In genomic region chr16:43456446-43457172, GRCm38 (mm10) we compare ENCODE assay signal across 23 mouse cellular contexts.
DNase-seq lines count a peak whose midpoint lies in the region; ATAC-seq and TF ChIP-seq lines count a peak whose summit lies in the region.
"Had no signal": no experiment of that assay in that cellular context is flagged by ENCODE, and none has a peak within 500 bp of the region (broad histone marks: within the 10 kb centered on the region; RNA-seq: fewer than 3 reads in every experiment).

No protein-coding gene starts in this region.

- TF ChIP-seq POLR2A in heart, adult 2 months (IDR thresholded peaks at IDR 0.05; ENCODE audit: insufficient read depth, low read depth, low read length), result no peak
- TF ChIP-seq POLR2A in brain, embryonic 14.5 days (IDR thresholded peaks at IDR 0.05; ENCODE audit: borderline replicate concordance, extremely low read depth, insufficient read depth, insufficient read length, poor library complexity, severe bottlenecking), result no peak

- H3K9me3 ChIP-seq in heart, embryonic 12.5 days (replicated peaks), result no peaks in the 10 kb centered on the region
- H3K9me3 ChIP-seq in intestine, embryonic 14.5 days (ENCODE audit: control insufficient read depth, low read length), result no peaks in the 10 kb centered on the region
- no peaks in the 10 kb centered on the region for H3K9me3 ChIP-seq in intestine, embryonic 16.5 days (ENCODE audit: control insufficient read depth, low read length)
- H3K9me3 ChIP-seq: hindbrain, embryonic 15.5 days; intestine, embryonic 15.5 days; kidney, embryonic 15.5 days; liver, embryonic 13.5 days; megakaryocyte, embryonic 14.5 days; midbrain, embryonic 13.5 days; neural tube, embryonic 12.5 days had no signal

- no peaks in the 10 kb centered on the region for H3K27me3 ChIP-seq in heart, adult 2 months (ENCODE audit: control insufficient read depth, insufficient read depth, low read length)
- H3K27me3 ChIP-seq in heart, embryonic 12.5 days (replicated peaks), result no peaks in the 10 kb centered on the region
- H3K27me3 ChIP-seq in intestine, embryonic 14.5 days (replicated peaks; ENCODE audit: control insufficient read depth, insufficient read depth, low read length), result no peaks in the 10 kb centered on the region
- no peaks in the 10 kb centered on the region for H3K27me3 ChIP-seq in intestine, embryonic 16.5 days (replicated peaks; ENCODE audit: control insufficient read depth, insufficient read depth, low read length)
- H3K27me3 ChIP-seq: hindbrain, embryonic 15.5 days; intestine, embryonic 15.5 days; kidney, embryonic 15.5 days; liver, embryonic 13.5 days; megakaryocyte, embryonic 14.5 days; midbrain, embryonic 13.5 days; neural tube, embryonic 12.5 days had no signal

- no peak overlapping the region for H3K9ac ChIP-seq in heart, adult 2 months (ENCODE audit: low read depth, low read length)
- H3K9ac ChIP-seq in heart, embryonic 12.5 days, result no peak overlapping the region
- no peak overlapping the region for H3K9ac ChIP-seq in intestine, embryonic 14.5 days (ENCODE audit: low read length)
- H3K9ac ChIP-seq in intestine, embryonic 16.5 days (ENCODE audit: low read depth, low read length), result no peak overlapping the region
- H3K9ac ChIP-seq: hindbrain, embryonic 15.5 days; intestine, embryonic 15.5 days; kidney, embryonic 15.5 days; liver, embryonic 13.5 days; midbrain, embryonic 13.5 days; neural tube, embryonic 12.5 days had no signal

- ATAC-seq in heart, embryonic 12.5 days (ENCODE audit: insufficient number of reproducible peaks, low FRiP score), result no peak
- ATAC-seq in intestine, embryonic 14.5 days (replicated peaks; ENCODE audit: low FRiP score, low TSS enrichment, low read depth), result no peak
- no peak for ATAC-seq in intestine, embryonic 16.5 days
- ATAC-seq: activated CD4-positive, CD25-positive, alpha-beta regulatory T cell, adult 4 months; CD4-positive, CD25-positive, alpha-beta regulatory T cell, adult 4 months; intestine, embryonic 15.5 days; midbrain, embryonic 13.5 days had no signal

- H3K27ac ChIP-seq in heart, adult 2 months, result peak overlapping the region; percentile 75
- no peak overlapping the region for H3K27ac ChIP-seq in heart, embryonic 12.5 days (ENCODE audit: poor library complexity, severe bottlenecking)
- H3K27ac ChIP-seq in intestine, embryonic 14.5 days (ENCODE audit: low read depth), result no peak overlapping the region
- no peak overlapping the region for H3K27ac ChIP-seq in intestine, embryonic 16.5 days (ENCODE audit: low read length)
- H3K27ac ChIP-seq: hindbrain, embryonic 15.5 days; intestine, embryonic 15.5 days; kidney, embryonic 15.5 days; left cerebral cortex, adult 2 months; liver, embryonic 13.5 days; midbrain, embryonic 13.5 days; neural tube, embryonic 12.5 days had no signal

- no peak for TF ChIP-seq EP300 in heart, adult 2 months (IDR thresholded peaks at IDR 0.05; ENCODE audit: insufficient read depth, low read depth, low read length)

- peak; percentile 39 for DNase-seq in adrenal gland, adult 2 months
- DNase-seq in adrenal gland, postnatal 4 days (ENCODE audit: low spot score in 2 of 2), result no peak
- DNase-seq in heart, adult 2 months, result no peak
- DNase-seq in intestine, embryonic 14.5 days (ENCODE audit: low spot score), result peak; percentile 39
- DNase-seq in brain, embryonic 14.5 days (ENCODE audit: low read depth), result peak; percentile 53
- DNase-seq in right cerebral cortex, adult 2 months (ENCODE audit: low spot score in 2 of 2), result no peak
- DNase-seq: adrenal gland, postnatal 10 days; cerebellum, adult 8-10 months; kidney, postnatal 36 days; liver, embryonic 13.5 days; lung, adult 2 months; retina, postnatal 1 day had no signal

- 0 out of 2 replicates have a peak, but pooled peaks cover 1% of the 10 kb centered on the region for H3K79me2 ChIP-seq in heart, adult 2 months (replicated peaks; ENCODE audit: control insufficient read depth, insufficient read depth, low read length)

- peaks cover 12% of the 10 kb centered on the region for H3K36me3 ChIP-seq in heart, adult 2 months (ENCODE audit: control insufficient read depth, insufficient read depth, low read length)
- no peaks in the 10 kb centered on the region for H3K36me3 ChIP-seq in heart, embryonic 12.5 days
- H3K36me3 ChIP-seq in intestine, embryonic 14.5 days (ENCODE audit: control insufficient read depth, insufficient read depth, low read length), result no peaks in the 10 kb centered on the region
- H3K36me3 ChIP-seq in intestine, embryonic 16.5 days (ENCODE audit: control insufficient read depth, insufficient read depth, low read length), result no peaks in the 10 kb centered on the region
- H3K36me3 ChIP-seq: hindbrain, embryonic 15.5 days; intestine, embryonic 15.5 days; kidney, embryonic 15.5 days; liver, embryonic 13.5 days; midbrain, embryonic 13.5 days; neural tube, embryonic 12.5 days had no signal

- no peak overlapping the region for H3K4me3 ChIP-seq in heart, adult 2 months
- H3K4me3 ChIP-seq in heart, embryonic 12.5 days, result no peak overlapping the region
- no peak overlapping the region for H3K4me3 ChIP-seq in intestine, embryonic 14.5 days (ENCODE audit: low read depth, low read length)
- H3K4me3 ChIP-seq in intestine, embryonic 16.5 days (ENCODE audit: low read length), result no peak overlapping the region
- H3K4me3 ChIP-seq: hindbrain, embryonic 15.5 days; intestine, embryonic 15.5 days; kidney, embryonic 15.5 days; left cerebral cortex, adult 2 months; liver, embryonic 13.5 days; megakaryocyte, embryonic 14.5 days; midbrain, embryonic 13.5 days; neural tube, embryonic 12.5 days had no signal

- H3K4me1 ChIP-seq in heart, adult 2 months (ENCODE audit: control insufficient read depth, insufficient read depth, low read length), result peaks cover 6% of the 10 kb centered on the region
- H3K4me1 ChIP-seq in heart, embryonic 12.5 days (replicated peaks), result peaks cover 21% of the 10 kb centered on the region
- H3K4me1 ChIP-seq in intestine, embryonic 14.5 days (replicated peaks; ENCODE audit: control insufficient read depth, insufficient read depth, low read length), result no peaks in the 10 kb centered on the region
- no peaks in the 10 kb centered on the region for H3K4me1 ChIP-seq in intestine, embryonic 16.5 days (ENCODE audit: control insufficient read depth, insufficient read depth, low read length)
- H3K4me1 ChIP-seq: intestine, embryonic 15.5 days; liver, embryonic 13.5 days; megakaryocyte, embryonic 14.5 days; midbrain, embryonic 13.5 days; neural tube, embryonic 12.5 days had no signal

- no peak for TF ChIP-seq CTCF in heart, adult 2 months (IDR thresholded peaks at IDR 0.05)
- no peak for TF ChIP-seq CTCF in brain, embryonic 14.5 days (IDR thresholded peaks at IDR 0.05; ENCODE audit: borderline replicate concordance, extremely low read depth, insufficient read depth, insufficient read length)

- no peak overlapping the region for H3K4me2 ChIP-seq in heart, embryonic 12.5 days
- no peak overlapping the region for H3K4me2 ChIP-seq in intestine, embryonic 14.5 days (ENCODE audit: low read length)
- H3K4me2 ChIP-seq in intestine, embryonic 16.5 days (ENCODE audit: low read depth, low read length), result no peak overlapping the region
- H3K4me2 ChIP-seq: hindbrain, embryonic 15.5 days; intestine, embryonic 15.5 days; kidney, embryonic 15.5 days; liver, embryonic 13.5 days; midbrain, embryonic 13.5 days; neural tube, embryonic 12.5 days had no signal

- intact Hi-C loops in heart, adult 2 months (cut with DNase I), result no loop called here

- 51% methylated on average over 8 of the region's 8 CpGs for WGBS in heart, adult 2 months
- WGBS in heart, embryonic 12.5 days, result 58% methylated on average over 8 of the region's 8 CpGs
- WGBS in intestine, embryonic 14.5 days, result 75% methylated on average over 8 of the region's 8 CpGs
- WGBS in intestine, embryonic 16.5 days, result 71% methylated on average over 8 of the region's 8 CpGs

Comparison
In these comparisons a context has a peak if more than half of its experiments do, and no peak if none do; other contexts are left out.
1. DNase-seq: peak in adrenal gland, adult 2 months (single experiment), intestine, embryonic 14.5 days (single experiment) and brain, embryonic 14.5 days (single experiment); none in adrenal gland, postnatal 4 days (0 of 2), heart, adult 2 months (0 of 2) and right cerebral cortex, adult 2 months (0 of 2).